ENCODE assay signal across 12 mouse cellular contexts in genomic region chr5:108206008-108206407, GRCm38 (mm10).
A peak's percentile ranks its signal among the peaks of the same experiment; 100 is the strongest.
DNase-seq lines count a peak whose midpoint lies in the region; ATAC-seq and TF ChIP-seq lines count a peak whose summit lies in the region.
"Had no signal": no experiment of that assay in that cellular context is flagged by ENCODE, and none has a peak within 500 bp of the region (broad histone marks: within the 10 kb centered on the region; RNA-seq: fewer than 3 reads in every experiment).

No protein-coding gene starts in this region.

- H3K4me2 ChIP-seq in hindbrain, embryonic 11.5 days (replicated peaks; ENCODE audit: low read depth, low read length) = no peak overlapping the region

- H3K9ac ChIP-seq in hindbrain, embryonic 11.5 days (ENCODE audit: low read depth, low read length) = no peak overlapping the region

- TF ChIP-seq POLR2A in thymus, adult 2 months (IDR thresholded peaks at IDR 0.05; ENCODE audit: control insufficient read depth, extremely low read depth, insufficient read depth, low read length, poor library complexity) = no peak
- TF ChIP-seq POLR2A in brain, embryonic 14.5 days (IDR thresholded peaks at IDR 0.05; ENCODE audit: borderline replicate concordance, extremely low read depth, insufficient read depth, insufficient read length, poor library complexity, severe bottlenecking) = no peak

- DNase-seq in hindbrain, embryonic 11.5 days (ENCODE audit: low spot score) = peak; percentile 3
- no peak for DNase-seq in hindbrain, embryonic 10.5 days (ENCODE audit: low spot score)
- DNase-seq in thymus, adult 2 months = peak; percentile 4
- no peak for DNase-seq in thymus, adult 18-20 months
- DNase-seq in brain, embryonic 14.5 days (ENCODE audit: low read depth) = peak; percentile 1
- peak; percentile 30 for DNase-seq in thymus, postnatal 4 days
- DNase-seq in right cerebral cortex, postnatal 10 days (ENCODE audit: low spot score in 2 of 2) = no peak
- DNase-seq in spleen, adult 18-20 months = no peak
- DNase-seq: cerebellum, postnatal 25 days; heart, postnatal 36 days; left cerebral cortex, postnatal 4 days; lung, postnatal 14 days had no signal

- no peak for TF ChIP-seq CTCF in thymus, adult 2 months (IDR thresholded peaks at IDR 0.05; ENCODE audit: borderline replicate concordance, control insufficient read depth, extremely low read depth, insufficient read depth, low read length, poor library complexity)
- TF ChIP-seq CTCF in brain, embryonic 14.5 days (IDR thresholded peaks at IDR 0.05; ENCODE audit: borderline replicate concordance, extremely low read depth, insufficient read depth, insufficient read length) = no peak

- H3K36me3 ChIP-seq in hindbrain, embryonic 11.5 days (ENCODE audit: control insufficient read depth, insufficient read depth, low read length) = no peaks in the 10 kb centered on the region
- peaks cover 8% of the 10 kb centered on the region; the same call in 1 of the 2 replicates for H3K36me3 ChIP-seq in hindbrain, embryonic 10.5 days
- no peaks in the 10 kb centered on the region for H3K36me3 ChIP-seq in thymus, adult 2 months (ENCODE audit: control insufficient read depth, insufficient read depth, low read length)

- no peaks in the 10 kb centered on the region for H3K4me1 ChIP-seq in hindbrain, embryonic 11.5 days (replicated peaks; ENCODE audit: control insufficient read depth, insufficient read depth, low read length)
- no peaks in the 10 kb centered on the region for H3K4me1 ChIP-seq in hindbrain, embryonic 10.5 days (replicated peaks)
- H3K4me1 ChIP-seq in thymus, adult 2 months (replicated peaks; ENCODE audit: control insufficient read depth, insufficient read depth, low read length) = no peaks in the 10 kb centered on the region

- no peak overlapping the region for H3K27ac ChIP-seq in hindbrain, embryonic 11.5 days (ENCODE audit: low read depth, low read length)
- H3K27ac ChIP-seq in hindbrain, embryonic 10.5 days = no peak overlapping the region
- H3K27ac ChIP-seq in thymus, adult 2 months (ENCODE audit: control insufficient read depth, insufficient read depth, low read length) = no peak overlapping the region

- no peak for ATAC-seq in hindbrain, embryonic 11.5 days (ENCODE audit: low FRiP score)

- H3K27me3 ChIP-seq in hindbrain, embryonic 11.5 days (ENCODE audit: control insufficient read depth, insufficient read depth, low read length) = no peaks in the 10 kb centered on the region
- H3K27me3 ChIP-seq in hindbrain, embryonic 10.5 days (ENCODE audit: insufficient read depth, poor library complexity, severe bottlenecking) = no peaks in the 10 kb centered on the region
- no peaks in the 10 kb centered on the region for H3K27me3 ChIP-seq in thymus, adult 2 months (ENCODE audit: control insufficient read depth, insufficient read depth, low read length)

- H3K9me3 ChIP-seq in hindbrain, embryonic 11.5 days (ENCODE audit: control insufficient read depth, low read length) = no peaks in the 10 kb centered on the region
- no peaks in the 10 kb centered on the region for H3K9me3 ChIP-seq in hindbrain, embryonic 10.5 days

- no peak overlapping the region for H3K4me3 ChIP-seq in hindbrain, embryonic 11.5 days (ENCODE audit: low read depth, low read length)
- no peak overlapping the region for H3K4me3 ChIP-seq in hindbrain, embryonic 10.5 days
- H3K4me3 ChIP-seq in thymus, adult 2 months (ENCODE audit: control insufficient read depth, insufficient read depth, low read length) = no peak overlapping the region

Comparison
In these comparisons a context has a peak if more than half of its experiments do, and no peak if none do; other contexts are left out.
1. DNase-seq: peak in hindbrain, embryonic 11.5 days (single experiment), thymus, adult 2 months (single experiment), brain, embryonic 14.5 days (single experiment) and thymus, postnatal 4 days (single experiment); none in hindbrain, embryonic 10.5 days (single experiment), thymus, adult 18-20 months (0 of 2), right cerebral cortex, postnatal 10 days (0 of 2) and spleen, adult 18-20 months (0 of 2).